Mouse (Mus musculus) liver, adult 2 months (tissue): Measurements from ENCODE around the gene Treml2. TPM values are rescaled to one million over a fixed set of nuclear protein-coding genes. Genes with fewer than 3 reads are reported as not detected.

Source experiments
- DNase-seq: peaks from one replicate; pipeline ENCODE4 v3.0.0-alpha.2; 2011; ENCODE audit warnings: low read depth, low spot score; ENCODE audit errors: extremely low read depth
- H3K27ac ChIP-seq: fragments of 200-500 bp; replicated peaks from 2 replicates; pipeline ENCODE4 v1.5.1; 2012; ENCODE audit warnings: low read depth, mild to moderate bottlenecking, control low read depth, inconsistent platforms, low read length; ENCODE audit not compliant: insufficient read depth
- H3K27me3 ChIP-seq: fragments of 200-500 bp; 2 replicates; pipeline ENCODE4 v1.6.1; 2012; ENCODE audit warnings: mild to moderate bottlenecking, moderate library complexity, low read length, inconsistent platforms; ENCODE audit not compliant: control insufficient read depth, insufficient read depth
- H3K36me3 ChIP-seq: fragments of 200-500 bp; 2 replicates; pipeline ENCODE4 v1.6.1; 2012; ENCODE audit warnings: low read length, inconsistent platforms; ENCODE audit not compliant: control insufficient read depth, insufficient read depth
- H3K4me1 ChIP-seq: fragments of 200-500 bp; 2 replicates; pipeline ENCODE4 v1.6.1; 2011; ENCODE audit warnings: low read length; ENCODE audit not compliant: control insufficient read depth, insufficient read depth
- H3K4me3 ChIP-seq: fragments of 200-500 bp; 2 replicates; pipeline ENCODE4 v1.5.1; 2011; ENCODE audit warnings: low read depth, mild to moderate bottlenecking, control low read depth, low read length, moderate library complexity; ENCODE audit not compliant: insufficient read depth
- H3K79me2 ChIP-seq: fragments of 200-500 bp; 2 replicates; pipeline ENCODE4 v1.6.1; 2012; ENCODE audit warnings: inconsistent platforms, mild to moderate bottlenecking, low read length, moderate library complexity; ENCODE audit not compliant: control insufficient read depth, insufficient read depth
- H3K9ac ChIP-seq: fragments of 200-500 bp; 2 replicates; pipeline ENCODE4 v1.6.1; 2012; ENCODE audit warnings: low read depth, mild to moderate bottlenecking, control low read depth, inconsistent platforms, low read length
- CTCF ChIP-seq: fragments of 200-500 bp; IDR thresholded peaks from 2 replicates; pipeline ENCODE4 v1.5.1; 2011; ENCODE audit warnings: low read depth, low read length, control low read depth
- POLR2A ChIP-seq: fragments of 200-500 bp; IDR thresholded peaks from 2 replicates; pipeline ENCODE4 v1.6.1; 2011; ENCODE audit warnings: low read length, control low read depth; ENCODE audit not compliant: insufficient read depth; ENCODE audit errors: extremely low read depth
- WGBS: fragments of 180-500 bp; shearing (Covaris S2); methylation state at CpG from one replicate; pipeline ENCODE4 v1.1.7; 2018; 5-methylcytosine and 5-hydroxymethylcytosine counted together
- polyA plus RNA-seq: library from polyadenylated mRNA; depleted of rRNA; stranded (reverse); fragments of >200 nt; gene quantifications from 2 replicates; pipeline ENCODE4 v1.2.3, GENCODE M21; 2012
- total RNA-seq: library from RNA; depleted of rRNA; stranded (reverse); fragments of >200 nt; gene quantifications from 2 replicates; pipeline ENCODE4 v1.2.3, GENCODE M21; 2014

The Treml2 gene
- total and polyA plus RNA-seq, 2 experiments = 0.09 to 0.26 TPM

DNA sequence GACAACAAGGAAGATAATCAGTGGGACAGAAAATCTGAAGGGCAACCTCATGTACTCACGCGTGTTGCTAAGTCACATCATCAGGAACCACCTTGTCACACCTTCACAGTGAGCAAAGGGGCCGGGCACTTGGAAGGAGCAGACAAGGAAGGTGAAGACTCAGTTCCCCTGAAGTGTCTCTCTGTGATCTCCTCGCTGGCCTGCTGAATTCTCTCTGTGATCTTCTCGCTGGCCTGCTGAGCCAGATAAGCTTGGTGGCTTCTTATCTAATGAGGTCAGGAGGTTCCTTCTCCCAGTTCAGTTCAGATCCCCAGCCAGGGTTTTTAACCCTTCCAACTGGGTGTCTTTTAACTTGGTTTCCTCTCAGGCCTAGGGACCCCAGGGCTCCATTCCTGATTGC lies 27.1 kb upstream of the Treml2 start:
- Histone ChIP-seq H3K27me3 (no peaks in the 10 kb centered on the region), H3K36me3 (no peaks in the 10 kb centered on the region), H3K79me2 (no peaks in the 10 kb centered on the region), H3K27ac (no peak overlapping the region), H3K4me1 (no peaks in the 10 kb centered on the region), H3K9ac (no peak overlapping the region), H3K4me3 (no peak overlapping the region)
- 71% methylated on average over 5 of the region's 5 CpGs for WGBS
- no peak for DNase-seq
- TF ChIP-seq POLR2A (no peak), CTCF (no peak)

DNA sequence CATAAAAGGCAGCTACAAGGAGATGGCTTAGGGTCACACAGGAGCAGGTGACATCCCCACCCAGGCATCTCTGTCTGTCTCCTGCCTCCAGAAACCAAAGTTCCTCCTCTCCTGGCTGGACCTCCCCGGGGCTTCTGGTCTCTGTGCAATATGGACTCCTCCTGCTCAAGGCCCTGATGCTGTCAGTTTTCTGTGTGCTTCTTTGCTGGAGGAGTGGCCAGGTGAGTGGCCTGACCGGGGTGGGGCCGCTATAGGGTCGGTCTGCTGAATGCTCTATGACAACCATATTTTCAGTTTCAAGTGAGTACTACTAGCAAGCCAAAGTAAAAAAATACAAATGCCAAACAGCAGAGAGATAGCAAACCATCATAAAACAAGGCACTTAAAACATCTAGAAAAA lies 26.7 kb upstream of the Treml2 start:
- Histone ChIP-seq H3K4me1 (no peaks in the 10 kb centered on the region), H3K27ac (no peak overlapping the region), H3K79me2 (no peaks in the 10 kb centered on the region), H3K9ac (no peak overlapping the region), H3K27me3 (no peaks in the 10 kb centered on the region), H3K36me3 (no peaks in the 10 kb centered on the region), H3K4me3 (no peak overlapping the region)
- WGBS = 80% methylated on average over 4 of the region's 4 CpGs
- no peak for TF ChIP-seq POLR2A
- no peak for TF ChIP-seq CTCF
- DNase-seq = no peak

DNA sequence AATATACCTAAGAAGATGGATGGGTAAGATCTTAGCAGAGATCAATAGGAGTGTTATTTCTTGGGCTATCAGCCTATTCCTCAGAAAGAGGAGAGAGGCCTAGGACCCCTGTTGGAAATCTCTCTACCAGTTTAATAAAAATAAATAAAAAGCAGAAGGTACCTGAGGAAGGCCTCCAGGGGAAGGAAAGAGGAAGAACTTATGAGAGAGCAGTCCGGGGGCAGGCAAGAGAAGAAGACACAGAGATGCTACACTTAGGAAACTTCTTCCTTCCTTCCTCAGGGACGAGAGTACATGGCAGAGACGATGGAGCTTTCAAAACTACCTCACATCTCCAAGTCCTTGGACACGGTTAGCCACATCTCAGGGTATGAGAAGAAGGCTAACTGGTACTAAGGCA lies 25.2 kb upstream of the Treml2 start:
- H3K4me3 ChIP-seq = no peak overlapping the region
- TF ChIP-seq POLR2A = no peak
- no peak for TF ChIP-seq CTCF
- H3K9ac ChIP-seq = no peak overlapping the region
- no peaks in the 10 kb centered on the region for H3K4me1 ChIP-seq
- H3K36me3 ChIP-seq = no peaks in the 10 kb centered on the region
- H3K79me2 ChIP-seq = no peaks in the 10 kb centered on the region
- no peak for DNase-seq
- 69% methylated on average over 4 of the region's 4 CpGs for WGBS
- H3K27me3 ChIP-seq = no peaks in the 10 kb centered on the region; the same call in 1 of the 2 replicates
- H3K27ac ChIP-seq = no peak overlapping the region

DNA sequence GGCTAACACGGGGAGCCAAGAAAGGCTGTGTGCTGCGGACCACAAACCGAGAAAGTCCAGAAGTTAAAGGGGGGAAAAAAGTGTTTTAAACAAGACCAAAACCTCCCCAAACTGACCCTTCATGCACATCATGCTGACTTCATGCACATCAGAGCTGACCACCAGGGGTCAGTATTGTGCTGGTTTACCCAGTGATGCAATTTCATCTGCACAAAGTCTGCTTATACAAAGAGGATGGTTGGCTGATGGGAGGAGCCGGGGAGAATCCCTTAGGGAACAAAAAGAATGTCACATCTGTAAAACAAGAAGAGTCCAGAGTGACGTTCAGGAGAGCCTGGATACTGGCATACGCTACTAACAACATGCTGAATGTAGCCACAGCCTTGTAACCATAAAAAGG lies 24.4 kb upstream of the Treml2 start:
- H3K4me3 ChIP-seq = no peak overlapping the region
- WGBS = 28% methylated on average over 6 of the region's 6 CpGs
- no peaks in the 10 kb centered on the region; the same call in 1 of the 2 replicates for H3K27me3 ChIP-seq
- H3K36me3 ChIP-seq = no peaks in the 10 kb centered on the region
- DNase-seq = peak; percentile 69
- no peaks in the 10 kb centered on the region for H3K79me2 ChIP-seq
- no peaks in the 10 kb centered on the region for H3K4me1 ChIP-seq
- H3K9ac ChIP-seq = no peak overlapping the region
- TF ChIP-seq POLR2A (no peak), CTCF (peak; percentile 68)
- H3K27ac ChIP-seq = no peak overlapping the region

DNA sequence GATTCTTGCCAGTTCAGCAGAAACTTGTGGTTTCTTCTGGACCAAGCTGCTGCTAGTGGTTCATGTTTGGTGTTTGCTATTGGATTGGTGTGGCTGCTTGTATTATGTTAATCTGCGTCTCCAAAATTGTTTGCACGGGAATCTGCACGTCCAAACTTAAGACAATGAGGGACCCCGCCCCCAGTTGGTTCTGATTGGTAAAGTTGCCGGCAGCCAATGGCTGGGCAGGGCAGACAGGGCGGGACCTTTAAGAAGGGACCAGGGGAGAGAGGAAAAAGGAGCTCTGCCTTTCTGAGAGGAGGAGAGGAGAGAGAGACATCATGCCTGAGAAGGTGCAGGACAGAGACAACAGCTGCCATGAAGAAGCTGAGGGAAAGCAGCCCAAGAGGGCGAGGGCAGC lies 23.6 kb upstream of the Treml2 start:
- no peaks in the 10 kb centered on the region; the same call in 1 of the 2 replicates for H3K27me3 ChIP-seq
- no peaks in the 10 kb centered on the region for H3K79me2 ChIP-seq
- no peak overlapping the region for H3K27ac ChIP-seq
- 58% methylated on average over 7 of the region's 7 CpGs for WGBS
- no peak overlapping the region for H3K9ac ChIP-seq
- no peak overlapping the region for H3K4me3 ChIP-seq
- DNase-seq = no peak
- H3K36me3 ChIP-seq = no peaks in the 10 kb centered on the region
- TF ChIP-seq CTCF (no peak), POLR2A (no peak)
- no peaks in the 10 kb centered on the region for H3K4me1 ChIP-seq

DNA sequence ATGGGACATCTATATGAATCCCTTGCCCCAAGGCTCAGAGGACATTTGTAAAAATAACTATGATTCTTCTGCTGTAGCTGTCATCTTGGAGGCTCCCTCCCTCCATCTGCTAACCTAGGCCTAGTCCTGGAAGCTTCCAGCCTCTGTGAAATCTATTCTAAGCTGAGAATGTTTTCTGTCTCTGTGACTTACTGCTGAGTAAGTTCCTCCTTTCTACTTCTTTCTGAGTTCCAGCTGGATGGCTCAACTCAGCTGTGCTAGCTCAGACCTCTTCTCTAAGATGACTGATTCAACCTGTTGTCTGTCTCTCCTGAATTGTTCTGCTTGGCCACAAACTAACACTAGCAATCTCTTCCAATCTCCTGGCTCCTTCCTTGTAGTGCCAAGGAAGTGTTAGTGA lies 20.9 kb upstream of the Treml2 start:
- H3K79me2 ChIP-seq = no peaks in the 10 kb centered on the region
- DNase-seq = no peak
- peaks cover 3% of the 10 kb centered on the region; the same call in 1 of the 2 replicates for H3K27me3 ChIP-seq
- no peaks in the 10 kb centered on the region for H3K36me3 ChIP-seq
- no peak overlapping the region for H3K9ac ChIP-seq
- H3K27ac ChIP-seq = no peak overlapping the region
- no peak overlapping the region for H3K4me3 ChIP-seq
- TF ChIP-seq CTCF = no peak
- no peak for TF ChIP-seq POLR2A
- no peaks in the 10 kb centered on the region for H3K4me1 ChIP-seq
